Mouse (Mus musculus): ENCODE measurements at regions not wholly inside any gene's neighbourhood (a gene's known extent, or its start where the extent isn't known, plus 50 kb on each side); places are given as distances from the start of the nearest gene placed in this dataset.

GRCm38 (mm10) chr13:103422997-103423396, 88.7 kb upstream of the Mast4 start:
- no peak for TF ChIP-seq POLR2A (IDR thresholded peaks at IDR 0.05; ENCODE audit: borderline replicate concordance, extremely low read depth, insufficient read depth, insufficient read length)
- H3K4me3 ChIP-seq (replicated peaks; ENCODE audit: low read length), result no peak overlapping the region
- no peaks in the 10 kb centered on the region for H3K27me3 ChIP-seq (ENCODE audit: control insufficient read depth, insufficient read depth, low read length)
- ATAC-seq (ENCODE audit: low FRiP score, low read depth) (no peak), DNase-seq (ENCODE audit: low spot score) (no peak)
- H3K4me1 ChIP-seq (ENCODE audit: control insufficient read depth, insufficient read depth, low read length), result peaks cover 3% of the 10 kb centered on the region; the same call in 1 of the 2 replicates
- 81% methylated on average over 8 of the region's 8 CpGs for WGBS
- H3K36me3 ChIP-seq (ENCODE audit: control insufficient read depth, insufficient read depth, low read length), result no peaks in the 10 kb centered on the region
- H3K4me2 ChIP-seq (replicated peaks; ENCODE audit: low read depth, low read length, severe bottlenecking), result no peak overlapping the region
- no peaks in the 10 kb centered on the region for H3K9me3 ChIP-seq (ENCODE audit: control insufficient read depth, low read length)
- no peak overlapping the region for H3K9ac ChIP-seq (ENCODE audit: low read depth, low read length, severe bottlenecking)
- H3K27ac ChIP-seq (replicated peaks; ENCODE audit: low read depth, low read length), result no peak overlapping the region

GRCm38 (mm10) chr13:103419146-103419545, 84.8 kb upstream of the Mast4 start:
- no peaks in the 10 kb centered on the region for H3K36me3 ChIP-seq (ENCODE audit: control insufficient read depth, insufficient read depth, low read length)
- no peak overlapping the region for H3K4me3 ChIP-seq (replicated peaks; ENCODE audit: low read length)
- WGBS, result 50% methylated on average over 3 of the region's 3 CpGs
- no peak overlapping the region for H3K4me2 ChIP-seq (replicated peaks; ENCODE audit: low read depth, low read length, severe bottlenecking)
- ATAC-seq (ENCODE audit: low FRiP score, low read depth) (no peak), DNase-seq (ENCODE audit: low spot score) (peak; percentile 23)
- H3K27ac ChIP-seq (replicated peaks; ENCODE audit: low read depth, low read length), result no peak overlapping the region
- H3K4me1 ChIP-seq (ENCODE audit: control insufficient read depth, insufficient read depth, low read length), result peaks cover 3% of the 10 kb centered on the region; the same call in 1 of the 2 replicates
- H3K9ac ChIP-seq (ENCODE audit: low read depth, low read length, severe bottlenecking), result no peak overlapping the region
- no peaks in the 10 kb centered on the region for H3K27me3 ChIP-seq (ENCODE audit: control insufficient read depth, insufficient read depth, low read length)
- H3K9me3 ChIP-seq (ENCODE audit: control insufficient read depth, low read length), result no peaks in the 10 kb centered on the region
- no peak for TF ChIP-seq POLR2A (IDR thresholded peaks at IDR 0.05; ENCODE audit: borderline replicate concordance, extremely low read depth, insufficient read depth, insufficient read length)

GRCm38 (mm10) chr13:103417256-103417655, 83.0 kb upstream of the Mast4 start:
- ATAC-seq (ENCODE audit: low FRiP score, low read depth), result no peak

DNA sequence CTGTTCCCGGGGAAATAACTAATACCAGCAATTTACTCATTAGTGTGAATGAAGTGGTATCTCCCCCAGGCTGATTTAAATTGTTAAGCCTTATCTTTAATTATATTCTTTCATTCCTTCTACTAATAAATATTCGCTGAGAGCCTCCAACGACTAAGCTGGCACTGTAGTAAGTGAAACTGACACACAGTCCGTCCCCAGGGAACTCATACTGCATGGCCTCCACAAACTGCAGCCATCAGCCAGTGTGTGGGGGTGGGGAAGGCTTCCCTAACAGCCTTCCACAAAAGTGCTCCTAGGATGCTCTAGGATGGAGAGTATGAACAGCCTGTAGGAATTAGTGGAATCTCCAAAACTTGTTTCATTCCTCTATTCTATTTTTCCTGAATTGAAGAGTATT, 81.0 kb upstream of the Mast4 start:
- ATAC-seq (ENCODE audit: low FRiP score, low read depth) (no peak), DNase-seq (ENCODE audit: low spot score) (no peak)
- TF ChIP-seq POLR2A (IDR thresholded peaks at IDR 0.05; ENCODE audit: borderline replicate concordance, extremely low read depth, insufficient read depth, insufficient read length), result no peak
- no peak overlapping the region for H3K9ac ChIP-seq (ENCODE audit: low read depth, low read length, severe bottlenecking)
- no peak overlapping the region for H3K27ac ChIP-seq (replicated peaks; ENCODE audit: low read depth, low read length)
- no peaks in the 10 kb centered on the region for H3K27me3 ChIP-seq (ENCODE audit: control insufficient read depth, insufficient read depth, low read length)
- 59% methylated on average over 4 of the region's 4 CpGs for WGBS
- no peaks in the 10 kb centered on the region for H3K9me3 ChIP-seq (ENCODE audit: control insufficient read depth, low read length)
- no peak overlapping the region for H3K4me2 ChIP-seq (replicated peaks; ENCODE audit: low read depth, low read length, severe bottlenecking)
- no peaks in the 10 kb centered on the region for H3K36me3 ChIP-seq (ENCODE audit: control insufficient read depth, insufficient read depth, low read length)
- H3K4me1 ChIP-seq (ENCODE audit: control insufficient read depth, insufficient read depth, low read length), result no peaks in the 10 kb centered on the region; the same call in 1 of the 2 replicates
- no peak overlapping the region for H3K4me3 ChIP-seq (replicated peaks; ENCODE audit: low read length)

More at GRCm38 (mm10) chr13:103417256-103417655, 83.0 kb upstream of the Mast4 start:
- no peak for DNase-seq (ENCODE audit: low spot score)
- no peaks in the 10 kb centered on the region for H3K27me3 ChIP-seq (ENCODE audit: control insufficient read depth, insufficient read depth, low read length)
- no peak for TF ChIP-seq POLR2A (IDR thresholded peaks at IDR 0.05; ENCODE audit: borderline replicate concordance, extremely low read depth, insufficient read depth, insufficient read length)
- H3K9ac ChIP-seq (ENCODE audit: low read depth, low read length, severe bottlenecking), result no peak overlapping the region
- no peak overlapping the region for H3K4me3 ChIP-seq (replicated peaks; ENCODE audit: low read length)
- no peak overlapping the region for H3K4me2 ChIP-seq (replicated peaks; ENCODE audit: low read depth, low read length, severe bottlenecking)
- H3K36me3 ChIP-seq (ENCODE audit: control insufficient read depth, insufficient read depth, low read length), result no peaks in the 10 kb centered on the region
- no peaks in the 10 kb centered on the region; the same call in 1 of the 2 replicates for H3K4me1 ChIP-seq (ENCODE audit: control insufficient read depth, insufficient read depth, low read length)
- H3K9me3 ChIP-seq (ENCODE audit: control insufficient read depth, low read length), result no peaks in the 10 kb centered on the region
- WGBS, result 94% methylated on average over 5 of the region's 5 CpGs
- no peak overlapping the region for H3K27ac ChIP-seq (replicated peaks; ENCODE audit: low read depth, low read length)

DNA sequence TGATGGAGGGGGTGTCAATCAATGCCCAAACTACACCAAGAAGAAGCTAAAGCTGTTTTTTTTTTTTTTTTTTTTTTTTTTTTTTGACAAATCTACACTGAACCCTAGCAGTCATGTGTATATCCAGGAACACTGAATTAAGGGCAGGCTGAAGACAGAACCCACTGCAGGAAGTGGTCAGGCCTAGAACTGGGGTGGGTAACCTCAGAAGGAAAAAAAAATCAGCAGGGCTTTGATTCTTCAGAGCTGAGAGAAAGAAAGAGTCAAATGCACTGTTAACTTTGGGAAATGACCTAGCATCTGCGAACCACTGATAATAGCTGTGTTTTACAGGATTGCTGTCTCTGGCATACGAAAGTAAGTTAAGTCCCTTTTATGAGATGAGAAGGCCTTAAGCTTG, 78.3 kb upstream of the Mast4 start:
- H3K36me3 ChIP-seq (ENCODE audit: control insufficient read depth, insufficient read depth, low read length), result no peaks in the 10 kb centered on the region
- TF ChIP-seq POLR2A (IDR thresholded peaks at IDR 0.05; ENCODE audit: borderline replicate concordance, extremely low read depth, insufficient read depth, insufficient read length), result no peak
- WGBS, result 66% methylated on average over 2 of the region's 2 CpGs
- no peak overlapping the region for H3K9ac ChIP-seq (ENCODE audit: low read depth, low read length, severe bottlenecking)
- no peaks in the 10 kb centered on the region for H3K4me1 ChIP-seq (ENCODE audit: control insufficient read depth, insufficient read depth, low read length)
- H3K4me2 ChIP-seq (replicated peaks; ENCODE audit: low read depth, low read length, severe bottlenecking), result no peak overlapping the region
- no peak for ATAC-seq (ENCODE audit: low FRiP score, low read depth)
- DNase-seq (ENCODE audit: low spot score), result no peak
- H3K9me3 ChIP-seq (ENCODE audit: control insufficient read depth, low read length), result no peaks in the 10 kb centered on the region
- no peak overlapping the region for H3K27ac ChIP-seq (replicated peaks; ENCODE audit: low read depth, low read length)
- no peaks in the 10 kb centered on the region for H3K27me3 ChIP-seq (ENCODE audit: control insufficient read depth, insufficient read depth, low read length)
- no peak overlapping the region for H3K4me3 ChIP-seq (replicated peaks; ENCODE audit: low read length)

GRCm38 (mm10) chr13:103409286-103409685, 75.0 kb upstream of the Mast4 start:
- Histone ChIP-seq H3K4me1 (ENCODE audit: control insufficient read depth, insufficient read depth, low read length) (no peaks in the 10 kb centered on the region), H3K27ac (replicated peaks; ENCODE audit: low read depth, low read length) (no peak overlapping the region), H3K27me3 (ENCODE audit: control insufficient read depth, insufficient read depth, low read length) (no peaks in the 10 kb centered on the region), H3K36me3 (ENCODE audit: control insufficient read depth, insufficient read depth, low read length) (no peaks in the 10 kb centered on the region), H3K4me3 (replicated peaks; ENCODE audit: low read length) (no peak overlapping the region), H3K9me3 (ENCODE audit: control insufficient read depth, low read length) (no peaks in the 10 kb centered on the region), H3K4me2 (replicated peaks; ENCODE audit: low read depth, low read length, severe bottlenecking) (no peak overlapping the region), H3K9ac (ENCODE audit: low read depth, low read length, severe bottlenecking) (no peak overlapping the region)
- DNase-seq (ENCODE audit: low spot score) (no peak), ATAC-seq (ENCODE audit: low FRiP score, low read depth) (no peak)
- TF ChIP-seq POLR2A (IDR thresholded peaks at IDR 0.05; ENCODE audit: borderline replicate concordance, extremely low read depth, insufficient read depth, insufficient read length), result no peak
- 42% methylated on average over 7 of the region's 7 CpGs for WGBS

Data from limb, embryonic 14.5 days (tissue).